Mouse (Mus musculus) embryonic fibroblast, embryonic 13.5 days (primary cell): ENCODE results near the gene Fut9.

Source experiments
- CTCF ChIP-seq: IDR thresholded peaks from 2 replicates; pipeline ENCODE4 v1.5.1; 2011; ENCODE audit warnings: mild to moderate bottlenecking, control low read depth, low read length, moderate library complexity, borderline replicate concordance; ENCODE audit not compliant: insufficient read depth
- POLR2A ChIP-seq: IDR thresholded peaks from 2 replicates; pipeline ENCODE4 v1.6.1; 2011; ENCODE audit warnings: low read depth, mild to moderate bottlenecking, control low read depth, low read length, moderate library complexity

DNA sequence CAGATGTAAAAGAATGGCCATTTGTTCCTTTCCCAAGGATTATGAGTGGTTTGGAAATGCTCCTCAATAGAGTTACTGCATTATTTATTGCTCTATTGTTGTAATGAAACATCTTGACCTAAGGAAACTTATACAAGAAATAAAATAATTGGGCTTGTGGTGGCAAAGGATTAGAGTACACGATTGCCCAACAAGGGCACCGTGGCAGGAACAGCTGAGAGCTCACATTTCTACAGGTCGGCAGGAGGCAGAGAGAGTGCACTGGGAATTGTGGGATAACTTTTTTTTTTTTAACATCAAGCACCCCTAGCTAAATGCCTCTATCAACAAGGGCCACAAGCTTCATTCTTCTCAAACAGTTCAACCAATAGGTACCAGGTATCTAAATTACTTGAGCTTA is 148.1 kb downstream of the Fut9 start:
- TF ChIP-seq CTCF (no peak), POLR2A (no peak)
